Mouse (Mus musculus): ENCODE data around the gene Ak2. TPM values are rescaled to one million over a fixed set of nuclear protein-coding genes. Genes with fewer than 3 reads are reported as not detected.
A peak's percentile ranks its signal among the peaks of the same experiment; 100 is the strongest.

Ak2 gene
- 29.1 and 128 TPM in 2 replicates for polyA plus RNA-seq (2012; ENCODE audit: insufficient read depth, low replicate concordance)

DNA sequence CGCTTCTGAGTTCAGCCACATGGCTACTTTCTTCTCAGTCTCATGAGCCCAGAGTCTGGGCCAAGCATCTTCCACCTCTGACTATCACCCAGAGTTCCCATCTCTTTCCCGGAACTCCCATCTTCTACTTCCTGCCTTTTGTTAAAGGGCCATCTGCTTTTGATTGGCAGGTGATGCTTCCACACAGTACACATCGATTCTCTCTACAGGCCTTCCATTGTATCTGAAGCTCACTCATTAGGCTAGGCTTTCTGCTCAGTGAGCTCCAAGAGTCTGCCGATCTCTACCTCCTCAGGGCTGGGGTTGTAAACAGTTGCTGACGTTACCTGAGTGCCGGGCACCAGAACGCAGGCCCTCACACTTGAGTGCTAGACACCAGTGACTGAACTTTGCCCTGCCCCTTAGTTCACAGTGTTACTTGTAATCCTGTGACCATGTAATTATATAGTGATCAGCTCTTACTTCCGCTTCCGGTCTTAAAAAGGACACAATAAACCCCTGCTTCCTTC lies at the start of gene Ak2:
Ak2 (plus strand) TSS at position 459 of the 509 bp plus-strand sequence.
- no peak for TF ChIP-seq GATA1 (IDR thresholded peaks at IDR 0.05; ENCODE audit: borderline replicate concordance, low read length)
- TF ChIP-seq FLI1 (IDR thresholded peaks at IDR 0.05; ENCODE audit: low read length) = no peak
- Histone ChIP-seq H3K36me3 (replicated peaks; ENCODE audit: low read length) (peaks cover 20% of the 10 kb centered on the region), H3K4me3 (replicated peaks) (peak within 1 kb of the TSS; percentile 97), H3K27me3 (replicated peaks) (peaks cover 9% of the 10 kb centered on the region), H3K4me1 (peaks cover 37% of the 10 kb centered on the region), H3K9me3 (peaks cover 6% of the 10 kb centered on the region; the same call in 1 of the 2 replicates)

- H3K9me3 ChIP-seq = peaks cover 14% of the 10 kb centered on the region
- no peak for TF ChIP-seq FLI1 (IDR thresholded peaks at IDR 0.05; ENCODE audit: low read length)
- no peak for TF ChIP-seq GATA1 (IDR thresholded peaks at IDR 0.05; ENCODE audit: borderline replicate concordance, low read length)
- H3K27me3 ChIP-seq (replicated peaks) = peaks cover 23% of the 10 kb centered on the region
- no peak overlapping the region for H3K4me3 ChIP-seq (replicated peaks)
- H3K36me3 ChIP-seq (replicated peaks; ENCODE audit: low read length) = no peaks in the 10 kb centered on the region
- peaks cover 5% of the 10 kb centered on the region for H3K4me1 ChIP-seq
These were observed 49.4 kb upstream of the Ak2 start for GRCm38 (mm10) chr4:128942346-128942745.

- H3K36me3 ChIP-seq (replicated peaks; ENCODE audit: low read length) = no peaks in the 10 kb centered on the region
- peaks cover 24% of the 10 kb centered on the region for H3K4me1 ChIP-seq
- peaks cover 37% of the 10 kb centered on the region for H3K27me3 ChIP-seq (replicated peaks)
- no peak for TF ChIP-seq FLI1 (IDR thresholded peaks at IDR 0.05; ENCODE audit: low read length)
- TF ChIP-seq GATA1 (IDR thresholded peaks at IDR 0.05; ENCODE audit: borderline replicate concordance, low read length) = no peak
- H3K9me3 ChIP-seq = peaks cover 7% of the 10 kb centered on the region
- H3K4me3 ChIP-seq (replicated peaks) = no peak overlapping the region
These were observed 45.0 kb upstream of the Ak2 start for GRCm38 (mm10) chr4:128946736-128947135.

- H3K36me3 ChIP-seq (replicated peaks; ENCODE audit: low read length) = no peaks in the 10 kb centered on the region
- H3K4me3 ChIP-seq (replicated peaks) = peak overlapping the region; percentile 75
- H3K4me1 ChIP-seq = peaks cover 24% of the 10 kb centered on the region
- peaks cover 2% of the 10 kb centered on the region; the same call in 1 of the 2 replicates for H3K9me3 ChIP-seq
- TF ChIP-seq FLI1 (IDR thresholded peaks at IDR 0.05; ENCODE audit: low read length) = no peak
- TF ChIP-seq GATA1 (IDR thresholded peaks at IDR 0.05; ENCODE audit: borderline replicate concordance, low read length) = no peak
- peaks cover 43% of the 10 kb centered on the region for H3K27me3 ChIP-seq (replicated peaks)
These were observed 44.3 kb upstream of the Ak2 start for GRCm38 (mm10) chr4:128947326-128947933.

DNA sequence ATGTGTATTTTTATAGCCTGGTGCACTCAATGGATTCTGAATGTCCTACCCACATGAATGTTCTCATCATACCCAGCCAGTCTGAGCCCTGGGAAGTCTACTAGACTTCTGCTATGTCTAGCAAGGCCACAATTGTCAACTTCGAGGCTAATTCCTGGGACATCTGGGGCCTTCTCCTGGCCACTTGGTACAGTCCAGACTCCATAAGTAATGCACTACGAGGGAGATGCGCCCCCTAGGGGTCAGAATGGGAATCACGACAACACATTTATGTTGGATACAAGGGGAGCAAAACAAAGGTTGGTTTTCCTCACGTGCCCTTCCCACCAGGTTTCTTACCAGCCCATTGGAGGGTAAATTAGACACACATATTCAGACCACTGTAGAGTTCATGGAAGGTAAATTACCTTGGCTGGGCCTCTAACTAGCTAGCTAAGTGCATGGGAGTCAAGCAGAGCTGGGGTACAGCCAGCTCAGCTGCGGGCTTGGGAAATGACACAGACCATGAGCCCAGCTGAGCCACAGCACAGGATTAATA lies 43.6 kb upstream of the Ak2 start:
- TF ChIP-seq FLI1 (IDR thresholded peaks at IDR 0.05; ENCODE audit: low read length) = no peak
- no peak for TF ChIP-seq GATA1 (IDR thresholded peaks at IDR 0.05; ENCODE audit: borderline replicate concordance, low read length)
- H3K9me3 ChIP-seq = no peaks in the 10 kb centered on the region
- H3K36me3 ChIP-seq (replicated peaks; ENCODE audit: low read length) = no peaks in the 10 kb centered on the region
- peaks cover 24% of the 10 kb centered on the region for H3K4me1 ChIP-seq
- no peak overlapping the region for H3K4me3 ChIP-seq (replicated peaks)
- H3K27me3 ChIP-seq (replicated peaks) = peaks cover 41% of the 10 kb centered on the region

- no peaks in the 10 kb centered on the region for H3K36me3 ChIP-seq (replicated peaks; ENCODE audit: low read length)
- H3K9me3 ChIP-seq = no peaks in the 10 kb centered on the region
- H3K4me1 ChIP-seq = peaks cover 24% of the 10 kb centered on the region
- TF ChIP-seq GATA1 (IDR thresholded peaks at IDR 0.05; ENCODE audit: borderline replicate concordance, low read length) = no peak
- no peak for TF ChIP-seq FLI1 (IDR thresholded peaks at IDR 0.05; ENCODE audit: low read length)
- peaks cover 49% of the 10 kb centered on the region for H3K27me3 ChIP-seq (replicated peaks)
- H3K4me3 ChIP-seq (replicated peaks) = peak overlapping the region; percentile 53
These were observed 42.2 kb upstream of the Ak2 start for GRCm38 (mm10) chr4:128949470-128950005.

DNA sequence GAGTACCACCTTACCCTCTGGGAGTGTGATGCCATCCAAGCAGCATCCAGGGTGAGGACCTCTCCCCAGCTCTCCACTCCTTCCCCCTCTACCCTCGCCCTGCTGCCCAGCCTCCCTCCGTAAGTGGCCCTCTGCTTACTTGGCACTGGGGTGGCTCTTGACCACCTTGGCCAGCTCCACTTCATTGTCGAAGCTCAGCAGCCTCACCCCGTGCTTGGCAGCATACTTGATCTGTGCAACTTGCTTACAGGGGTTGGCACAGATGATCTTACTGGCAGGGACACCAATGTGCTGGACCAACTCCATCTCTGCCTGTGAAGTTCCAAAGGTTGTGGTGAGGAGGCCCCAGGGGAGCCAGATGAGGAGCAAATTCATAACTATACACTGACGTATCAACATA lies 41.3 kb upstream of the Ak2 start:
- Histone ChIP-seq H3K9me3 (no peaks in the 10 kb centered on the region), H3K4me3 (replicated peaks) (no peak overlapping the region)
- no peak for TF ChIP-seq GATA1 (IDR thresholded peaks at IDR 0.05; ENCODE audit: borderline replicate concordance, low read length)

GRCm38 (mm10) chr4:128953851-128954250 lies 37.9 kb upstream of the Ak2 start:
- peaks cover 57% of the 10 kb centered on the region for H3K27me3 ChIP-seq (replicated peaks)
- H3K4me1 ChIP-seq = peaks cover 29% of the 10 kb centered on the region
- TF ChIP-seq FLI1 (IDR thresholded peaks at IDR 0.05; ENCODE audit: low read length) = no peak
- H3K36me3 ChIP-seq (replicated peaks; ENCODE audit: low read length) = no peaks in the 10 kb centered on the region
- no peak overlapping the region for H3K4me3 ChIP-seq (replicated peaks)
- H3K9me3 ChIP-seq = no peaks in the 10 kb centered on the region

More for the DNA sequence above, 41.3 kb upstream of the Ak2 start:
- Histone ChIP-seq H3K4me1 (peaks cover 24% of the 10 kb centered on the region), H3K36me3 (replicated peaks; ENCODE audit: low read length) (no peaks in the 10 kb centered on the region), H3K27me3 (replicated peaks) (peaks cover 51% of the 10 kb centered on the region)

GRCm38 (mm10) chr4:128957155-128957911 lies 34.4 kb upstream of the Ak2 start:
- Histone ChIP-seq H3K4me1 (peaks cover 45% of the 10 kb centered on the region), H3K9me3 (no peaks in the 10 kb centered on the region), H3K36me3 (replicated peaks; ENCODE audit: low read length) (peaks cover 3% of the 10 kb centered on the region), H3K4me3 (replicated peaks) (peak overlapping the region; percentile 87), H3K27me3 (replicated peaks) (peaks cover 54% of the 10 kb centered on the region)
- TF ChIP-seq FLI1 (IDR thresholded peaks at IDR 0.05; ENCODE audit: low read length) (no peak), GATA1 (IDR thresholded peaks at IDR 0.05; ENCODE audit: borderline replicate concordance, low read length) (no peak)
